Mouse (Mus musculus): ENCODE results near the gene Thop1.

The Thop1 gene

GRCm38 (mm10) chr10:81106113-81106721 lies 36.4 kb downstream of the Thop1 start:
- DNase-seq (ENCODE audit: low spot score), result peak; percentile 96

- no peak for DNase-seq (ENCODE audit: low spot score)
Observed at GRCm38 (mm10) chr10:81112946-81113345, 43.1 kb downstream of the Thop1 start.

- DNase-seq (ENCODE audit: low spot score), result no peak
Observed at GRCm38 (mm10) chr10:81119625-81120024, 49.8 kb downstream of the Thop1 start.

- DNase-seq (ENCODE audit: low spot score), result no peak
Observed at GRCm38 (mm10) chr10:81120650-81121049, 50.8 kb downstream of the Thop1 start.

GRCm38 (mm10) chr10:81122889-81123288 lies 53.1 kb downstream of the Thop1 start:
- no peak for DNase-seq (ENCODE audit: low spot score)

- DNase-seq (ENCODE audit: low spot score), result no peak
Observed at GRCm38 (mm10) chr10:81123500-81123899, 53.7 kb downstream of the Thop1 start.
